8 mouse cellular contexts compared by ENCODE assay signal in the genomic region with DNA sequence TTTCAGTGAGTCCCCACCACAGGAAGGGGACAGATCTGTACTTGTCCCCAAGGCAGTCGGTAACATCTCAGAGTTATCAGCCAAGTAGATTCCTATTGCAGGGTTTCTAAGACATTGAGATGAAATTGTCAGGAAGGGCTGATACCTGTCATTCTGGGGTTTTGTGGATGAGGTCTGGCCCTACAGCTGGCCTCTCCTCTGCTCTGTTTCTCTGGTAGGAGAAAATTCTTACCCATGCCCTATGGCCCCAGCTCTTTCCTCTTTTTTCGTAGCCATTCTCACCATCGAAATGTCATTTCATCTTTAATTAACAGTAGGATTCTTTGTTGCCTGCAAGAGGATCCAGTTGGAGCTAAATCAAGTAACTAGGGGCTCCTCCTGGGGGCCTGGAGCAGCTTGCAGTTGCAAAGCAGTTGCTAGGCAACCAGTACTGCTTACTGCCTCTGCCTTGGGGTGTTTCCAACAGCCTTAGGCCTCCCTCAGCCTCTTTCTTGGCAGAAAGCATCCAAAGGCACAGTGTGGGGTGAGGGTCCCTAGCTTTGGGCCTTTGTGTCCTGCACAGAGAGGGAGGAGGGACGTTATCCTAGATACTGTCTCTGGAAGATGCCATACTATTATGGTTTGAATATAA. TPM values are rescaled to one million over a fixed set of nuclear protein-coding genes. Genes with fewer than 3 reads are reported as not detected.
DNase-seq lines count a peak whose midpoint lies in the region.

TSS of gene 4933407L21Rik (plus strand) at position 427 of the 631 bp plus-strand sequence.

- DNase-seq in embryo, embryonic 10 days (ENCODE audit: low spot score): peak; percentile 60
- no peak for DNase-seq in embryo, embryonic 9.5 days (ENCODE audit: extremely low spot score)
- DNase-seq in R1 (ENCODE audit: low read depth, low spot score): peak; percentile 62
- peak; percentile 77 to 84 for DNase-seq in frontal cortex, postnatal 10 days (ENCODE audit: low spot score in 2 of 2)
- DNase-seq in left cerebral cortex, adult 9 months (ENCODE audit: low spot score in 2 of 2): peak; percentile 82 to 83
- DNase-seq in right cerebral cortex, adult 2 months (ENCODE audit: low spot score in 2 of 2): peak; percentile 75 to 77
- no peak for DNase-seq in adrenal gland, adult (ENCODE audit: inconsistent age in 2 of 2, low spot score in 1 of 2)
- DNase-seq in adrenal gland, postnatal 36 days: no peak

RNA-seq across cellular contexts. Expression of gene 4933407L21Rik, which starts in this region (rescaled TPM):
- not detected for total RNA-seq in adrenal gland, postnatal 36 days (2021)

Comparison
In these comparisons a context has a peak if more than half of its experiments do, and no peak if none do; other contexts are left out.
1. DNase-seq: peak in embryo, embryonic 10 days (single experiment), R1 (single experiment), frontal cortex, postnatal 10 days (2 of 2), left cerebral cortex, adult 9 months (2 of 2) and right cerebral cortex, adult 2 months (2 of 2); none in embryo, embryonic 9.5 days (single experiment), adrenal gland, adult (0 of 2) and adrenal gland, postnatal 36 days (0 of 2).